Mouse (Mus musculus) brain, embryonic 14.5 days (tissue): ENCODE measurements around the gene Caskin1.

Experiments used
- CTCF ChIP-seq: fragments of 200-500 bp; IDR thresholded peaks from 2 replicates; pipeline ENCODE4 v1.5.1; 2012; ENCODE audit warnings: inconsistent platforms, mild to moderate bottlenecking, moderate library complexity, borderline replicate concordance; ENCODE audit not compliant: insufficient read depth, insufficient read length; ENCODE audit errors: extremely low read depth
- POLR2A ChIP-seq: fragments of 200-500 bp; IDR thresholded peaks from 2 replicates; pipeline ENCODE4 v1.6.1; 2012; ENCODE audit warnings: mild to moderate bottlenecking, inconsistent platforms, borderline replicate concordance; ENCODE audit not compliant: poor library complexity, insufficient read depth, insufficient read length, severe bottlenecking; ENCODE audit errors: extremely low read depth

DNA sequence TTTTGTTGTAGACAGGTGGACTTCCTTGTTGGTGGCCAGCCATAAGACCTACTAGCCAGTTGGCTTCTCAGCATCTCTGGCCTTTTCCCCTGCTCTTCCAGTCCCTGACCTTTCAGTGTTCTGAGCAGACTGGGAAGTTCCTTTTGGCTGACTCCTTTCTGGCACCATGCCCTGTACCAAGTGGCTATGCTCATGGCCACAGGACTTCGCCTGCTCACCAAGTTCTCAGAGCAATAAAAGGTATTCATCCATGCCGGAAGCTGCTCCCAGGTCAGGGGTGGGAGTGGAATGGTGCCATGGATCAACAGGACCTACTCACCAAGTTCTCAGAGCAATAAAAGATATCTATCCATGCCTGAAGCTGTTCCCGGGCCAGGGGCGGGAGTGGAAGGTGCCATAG is 15.9 kb upstream of the Caskin1 start:
- TF ChIP-seq POLR2A (no peak), CTCF (no peak)
